Mouse (Mus musculus) T-cell, adult 2 months (primary cell): ENCODE data around the gene Gsdme.

Source experiments
- DNase-seq: peaks from one replicate; pipeline ENCODE4 v3.0.0; 2022; ENCODE audit warnings: low spot score

The Gsdme gene

DNA sequence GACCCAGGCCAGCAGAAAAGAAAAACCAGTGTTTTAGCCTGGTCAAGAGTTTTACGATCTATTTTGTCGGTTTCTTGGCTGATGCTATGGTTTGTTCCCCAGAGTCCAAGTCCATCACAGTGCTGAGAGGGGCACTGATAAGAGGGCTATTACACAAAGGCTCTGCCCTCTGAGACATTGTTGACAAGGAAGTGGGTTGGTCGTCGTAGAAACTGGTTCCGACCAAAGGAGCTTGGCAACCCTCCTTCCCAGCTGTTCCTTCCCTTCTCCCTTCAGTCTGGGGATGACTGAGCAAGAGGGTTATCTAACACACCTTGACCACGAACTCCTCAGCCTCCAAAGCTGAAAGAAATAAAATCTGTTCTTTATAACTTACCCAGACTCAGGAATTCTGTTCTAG is at the start of gene Gsdme:
TSS of gene Gsdme (minus strand) at position 193 of the 400 bp plus-strand sequence.
- no peak for DNase-seq

DNA sequence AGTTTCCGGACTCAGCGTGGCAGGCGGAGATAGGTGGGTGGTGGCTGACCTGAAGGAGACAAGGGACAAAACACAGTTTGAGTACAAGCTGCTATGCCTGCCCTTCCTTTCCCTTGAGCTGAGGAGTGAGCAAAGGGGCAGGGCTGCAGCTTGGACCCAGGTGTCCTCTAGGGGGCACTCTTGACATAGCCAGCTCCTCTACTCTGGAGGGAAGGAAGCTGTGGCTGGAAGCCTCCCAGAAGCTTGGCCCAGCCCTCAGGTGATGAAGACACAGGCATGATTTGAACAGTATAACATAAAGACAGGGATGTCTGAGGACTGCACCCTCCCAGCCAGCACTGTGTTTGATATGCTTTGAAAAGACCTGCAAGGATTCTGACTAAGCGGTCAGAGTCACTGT is 49.0 kb upstream of the Gsdme start:
- peak; percentile 79 for DNase-seq

DNA sequence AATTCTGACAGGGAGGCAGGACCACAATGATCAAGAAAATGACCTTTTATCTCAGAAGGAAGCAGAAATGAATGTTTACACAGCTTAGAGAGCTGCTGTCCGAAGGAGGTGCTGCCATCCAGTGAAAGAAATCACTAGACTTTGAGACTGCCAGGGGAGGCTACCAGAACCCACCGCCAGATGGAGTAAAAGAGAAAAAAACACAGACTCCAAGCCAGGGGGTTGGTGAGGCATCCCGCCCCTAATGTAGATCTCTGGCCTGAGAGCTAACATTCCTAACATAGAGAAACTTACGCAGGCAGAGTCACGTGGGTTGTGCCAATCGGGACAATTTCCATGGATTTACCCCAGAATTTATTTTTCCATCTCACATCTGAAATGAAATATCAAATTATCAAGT is 45.4 kb upstream of the Gsdme start:
- DNase-seq = no peak

DNA sequence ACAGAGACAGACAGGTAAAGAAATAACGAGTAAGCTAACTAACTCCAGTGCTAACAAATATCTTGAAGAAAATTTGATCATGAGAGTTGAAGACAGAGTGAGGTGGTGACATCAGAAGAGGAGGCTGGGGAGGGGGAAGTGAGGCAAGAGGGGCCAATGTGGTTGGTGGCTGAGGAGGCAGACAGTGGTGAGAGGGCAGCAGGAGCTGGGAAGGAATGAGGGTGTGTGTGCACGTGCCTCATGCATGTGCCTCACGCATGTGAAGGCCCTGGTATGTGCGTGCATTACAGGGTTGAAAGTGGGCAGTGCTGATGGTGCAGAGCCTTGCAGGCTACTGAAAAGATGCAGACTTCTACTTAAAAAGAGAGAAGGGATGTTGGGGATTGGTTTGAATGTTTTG is 43.0 kb upstream of the Gsdme start:
- no peak for DNase-seq

DNA sequence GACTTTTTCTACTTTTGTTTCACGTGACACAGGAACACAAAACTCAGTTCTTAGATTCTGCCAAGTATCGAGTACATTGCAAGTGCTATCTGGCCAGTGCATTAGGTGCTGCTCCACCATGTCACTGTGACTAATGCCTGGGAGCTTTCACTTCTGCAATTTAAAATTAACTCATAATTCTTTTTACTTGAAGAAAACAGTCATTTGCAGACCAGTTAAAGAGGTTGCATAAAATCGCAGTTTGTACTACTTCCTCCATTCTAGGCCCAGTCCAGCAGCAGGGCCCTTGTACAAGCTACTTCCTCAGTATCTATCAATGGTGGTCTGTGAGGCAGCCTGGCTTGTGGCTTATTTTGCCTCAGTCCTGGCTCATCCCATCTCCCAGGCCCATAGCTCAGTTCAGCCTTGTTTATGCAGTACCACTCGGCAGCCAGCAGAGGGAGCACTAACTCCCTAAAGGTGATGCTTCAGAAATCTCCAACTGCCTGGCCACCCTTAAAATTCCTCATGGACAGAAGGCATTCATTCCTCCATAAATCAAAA is 41.4 kb upstream of the Gsdme start:
- DNase-seq = peak; percentile 50

DNA sequence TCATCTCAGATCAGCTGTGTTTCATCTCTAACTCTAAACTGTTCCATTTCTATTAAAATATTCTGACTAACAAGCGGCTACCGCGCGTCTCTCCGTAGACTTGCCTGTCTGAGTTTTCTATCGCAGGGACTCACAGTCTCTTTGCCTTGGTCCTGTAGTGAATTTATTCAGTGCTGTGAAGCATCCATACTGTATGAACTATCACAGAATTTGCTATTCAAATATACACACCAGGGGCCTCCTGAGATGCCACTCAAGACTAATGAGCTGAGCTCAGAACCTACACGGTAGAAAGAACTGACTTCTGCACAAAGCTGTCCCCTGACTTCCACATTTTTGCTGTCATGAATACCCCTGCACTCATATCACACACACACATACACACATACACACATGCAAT is 37.5 kb upstream of the Gsdme start:
- DNase-seq = no peak

DNA sequence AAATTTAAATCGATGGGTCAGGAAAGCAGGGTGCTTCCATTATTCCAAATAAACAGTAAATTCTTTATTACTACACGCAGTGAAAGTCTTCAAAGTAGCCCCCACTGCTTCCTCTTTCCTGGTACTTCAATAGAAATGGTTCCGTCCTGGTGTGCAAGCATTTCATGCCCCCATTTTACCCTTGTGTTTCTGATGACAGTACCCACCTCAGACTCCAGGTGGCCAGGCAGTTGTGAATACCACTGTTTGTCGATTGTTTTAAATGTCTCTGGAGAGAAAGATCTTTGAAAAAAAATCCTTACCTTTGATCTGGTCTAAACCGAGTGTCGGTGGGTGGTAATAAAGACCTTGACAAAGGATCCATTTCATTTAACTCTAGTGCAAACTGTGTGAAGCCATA is 37.0 kb upstream of the Gsdme start:
- no peak for DNase-seq

DNA sequence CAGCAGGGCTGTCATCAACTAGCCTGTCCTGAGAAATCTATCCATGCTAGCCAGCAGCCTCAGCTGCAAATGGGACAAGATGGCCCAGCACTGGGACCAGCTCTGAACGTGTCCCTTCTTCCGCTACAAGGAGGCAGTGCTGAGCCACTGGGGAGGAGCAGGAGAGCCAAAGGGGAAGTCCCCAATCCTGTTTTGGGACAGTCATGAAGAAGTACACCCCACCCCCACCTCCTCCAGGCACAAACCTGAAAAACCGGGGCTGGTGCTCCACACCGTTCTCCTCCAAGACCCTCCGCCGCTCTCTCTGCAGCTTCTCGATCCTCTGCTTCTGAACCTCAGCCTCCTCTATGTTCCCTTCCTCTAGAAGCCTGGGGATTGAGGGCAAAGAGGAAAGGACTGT is 35.4 kb upstream of the Gsdme start:
- DNase-seq = no peak

DNA sequence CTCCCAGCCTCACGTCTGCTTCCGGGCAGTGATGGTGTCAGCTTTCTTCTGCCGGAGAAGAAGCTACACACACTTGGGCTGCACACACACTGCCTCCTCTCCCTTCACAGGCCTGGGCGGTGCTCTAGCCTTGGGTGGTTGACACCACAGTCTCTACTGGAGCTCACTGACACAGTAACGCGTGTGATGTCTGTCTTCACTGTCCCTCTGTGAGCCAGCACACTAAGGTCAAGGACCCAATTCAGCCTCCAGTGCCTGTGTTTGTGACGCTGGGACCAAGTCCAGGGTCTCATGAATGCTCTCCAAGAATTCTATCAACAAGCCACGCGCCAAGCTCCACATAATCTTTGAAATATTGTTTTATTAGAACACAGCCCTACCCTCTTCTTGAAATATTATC is 34.0 kb upstream of the Gsdme start:
- no peak for DNase-seq

DNA sequence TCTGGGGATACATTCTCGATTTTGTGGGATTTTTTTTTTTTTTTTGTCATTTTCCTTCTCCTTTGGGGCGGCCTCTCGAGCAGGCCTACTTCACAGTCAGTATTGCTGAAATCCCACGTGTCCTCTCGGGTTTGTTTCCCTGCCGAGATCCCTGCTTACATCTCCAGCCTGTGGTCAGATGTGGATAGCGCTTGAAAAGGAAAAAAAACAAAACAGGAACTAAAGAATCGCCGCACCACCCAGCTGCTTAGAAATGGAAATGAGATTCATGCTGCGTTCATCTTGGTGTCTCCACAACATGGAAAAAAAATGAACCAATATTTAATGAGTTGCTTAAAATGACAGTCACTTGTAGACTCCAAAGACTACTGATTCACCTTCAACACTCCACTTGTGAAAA is 31.5 kb upstream of the Gsdme start:
- DNase-seq = no peak

DNA sequence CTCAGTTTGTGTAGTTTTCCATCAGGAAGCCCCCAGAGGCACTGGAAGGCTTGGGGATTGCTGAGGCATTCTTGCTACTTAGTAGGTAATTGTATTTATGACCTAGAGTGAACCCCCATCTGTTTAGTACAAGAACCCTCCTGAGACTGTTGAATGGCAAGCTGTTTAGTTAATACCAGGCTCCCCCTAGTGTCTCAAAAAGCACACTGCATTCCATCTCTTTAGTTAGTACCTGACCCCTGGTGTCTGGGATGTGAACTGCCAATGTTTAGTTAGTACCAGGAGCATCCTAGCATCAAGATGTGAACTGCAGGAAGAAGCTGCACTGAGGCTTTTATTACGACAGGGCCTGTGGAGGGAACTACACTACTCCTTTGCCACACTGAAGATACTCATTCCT is 30.5 kb upstream of the Gsdme start:
- peak; percentile 78 for DNase-seq

DNA sequence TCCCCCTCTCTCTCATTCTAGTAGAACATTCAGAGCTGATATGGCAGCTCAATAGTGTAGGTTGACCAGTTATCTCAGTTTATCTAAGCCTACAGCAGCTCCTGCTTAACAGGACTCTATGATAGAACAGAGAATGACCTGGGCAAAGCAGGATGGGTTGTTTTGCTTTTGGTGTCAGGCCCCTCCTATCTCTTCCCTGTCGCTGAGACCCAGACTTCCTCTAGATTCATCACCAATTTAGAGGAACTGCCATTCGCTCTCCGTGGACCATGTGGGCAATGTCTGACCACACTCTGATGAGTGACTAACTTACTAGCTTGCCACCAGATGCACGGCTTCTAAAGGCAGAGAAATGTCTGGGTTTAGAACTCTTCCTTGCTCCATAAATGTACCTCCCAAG is 28.0 kb upstream of the Gsdme start:
- DNase-seq = no peak

DNA sequence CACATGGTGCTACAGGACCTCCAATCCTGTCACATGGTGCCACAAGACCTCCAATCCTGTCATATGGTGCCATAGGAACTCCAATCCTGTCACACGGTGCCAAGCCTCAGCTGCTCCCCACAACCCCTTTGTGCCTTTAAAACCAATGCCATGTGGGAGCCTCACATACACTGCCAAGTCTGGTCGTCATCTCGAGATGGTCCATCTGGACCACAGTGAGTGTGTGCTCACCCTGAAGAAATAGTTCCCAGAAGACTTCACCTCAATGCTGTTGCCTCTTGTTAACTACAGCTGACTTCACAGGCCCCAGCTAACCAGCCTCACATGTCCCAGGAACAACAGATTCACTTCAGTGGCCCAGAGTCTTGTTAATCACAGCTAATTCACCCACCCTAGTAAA is 23.2 kb upstream of the Gsdme start:
- no peak for DNase-seq

DNA sequence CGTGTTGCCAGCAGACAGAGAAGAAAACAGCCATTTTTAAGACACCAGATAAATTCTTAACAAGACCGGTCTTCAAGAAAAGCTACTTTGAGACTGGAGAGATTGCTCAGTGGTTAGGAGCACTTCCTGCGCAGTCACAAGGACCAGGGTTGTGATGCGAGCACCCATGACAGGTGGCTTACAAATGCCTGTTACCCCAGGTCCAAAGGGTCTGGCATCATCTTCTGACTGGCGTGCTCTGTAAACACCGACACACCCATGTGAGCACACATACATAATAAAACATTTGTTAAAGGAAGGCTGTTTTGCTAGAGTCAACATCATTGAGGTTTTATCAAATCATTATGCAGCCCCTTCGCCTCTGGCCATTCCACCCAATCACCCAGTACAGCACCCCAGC is 16.0 kb upstream of the Gsdme start:
- no peak for DNase-seq

DNA sequence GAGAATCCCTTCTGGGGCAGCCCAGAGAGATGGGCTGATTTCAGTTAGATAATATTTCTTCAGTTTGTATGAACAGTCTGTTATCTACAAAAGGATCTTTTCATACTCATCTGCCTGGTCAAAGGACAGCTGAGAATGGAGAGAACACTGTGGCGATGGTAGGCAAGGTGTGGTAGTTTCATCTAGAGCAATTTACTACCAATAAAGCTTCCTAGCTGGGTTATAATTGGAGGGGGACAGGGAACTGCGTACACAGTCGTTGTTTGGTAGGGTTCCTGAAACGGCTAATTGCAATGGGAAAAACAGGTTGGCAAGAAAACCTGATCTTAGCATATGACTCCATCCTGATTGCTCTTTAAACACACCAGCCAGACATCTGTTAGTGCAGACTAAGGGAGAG is 10.3 kb upstream of the Gsdme start:
- no peak for DNase-seq

DNA sequence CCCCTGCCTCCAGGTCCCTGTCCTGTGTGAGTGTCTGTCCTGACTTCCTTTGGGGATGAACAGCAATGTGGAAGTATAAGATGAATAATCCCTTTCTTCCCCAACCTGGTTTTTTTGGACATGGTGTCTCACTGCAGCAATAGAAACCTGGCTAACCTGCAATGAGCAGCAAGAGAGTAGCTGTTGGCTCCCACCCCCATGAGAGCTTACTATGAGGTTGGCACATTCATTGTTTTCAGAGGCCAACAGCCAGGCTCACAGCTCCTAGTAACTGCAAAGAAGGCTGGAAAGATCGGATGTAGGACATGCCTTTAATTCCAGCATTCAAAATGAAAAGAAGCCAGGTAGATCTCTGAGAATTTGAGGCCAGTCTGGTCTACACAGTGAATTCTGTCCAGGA is 9.8 kb upstream of the Gsdme start:
- no peak for DNase-seq

DNA sequence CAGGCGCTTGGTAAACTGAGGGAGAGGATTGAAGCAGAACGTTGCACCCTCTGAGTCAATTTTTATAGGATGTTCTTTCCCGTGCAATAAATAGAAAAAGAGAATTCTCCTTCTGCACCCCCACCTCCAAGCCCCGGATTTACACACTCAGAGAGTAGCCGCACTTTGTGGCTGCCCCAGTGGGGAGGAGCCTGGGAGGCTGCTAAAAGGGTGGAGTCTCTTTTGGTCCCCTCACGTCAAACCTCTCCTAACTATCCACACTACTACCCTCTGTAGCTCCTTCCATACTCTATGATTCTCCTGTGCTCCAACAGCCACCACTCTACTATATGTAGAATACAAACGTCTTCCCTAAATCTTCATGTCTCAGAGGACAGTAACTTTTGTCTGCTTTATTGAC is 1.4 kb downstream of the Gsdme start:
- no peak for DNase-seq

DNA sequence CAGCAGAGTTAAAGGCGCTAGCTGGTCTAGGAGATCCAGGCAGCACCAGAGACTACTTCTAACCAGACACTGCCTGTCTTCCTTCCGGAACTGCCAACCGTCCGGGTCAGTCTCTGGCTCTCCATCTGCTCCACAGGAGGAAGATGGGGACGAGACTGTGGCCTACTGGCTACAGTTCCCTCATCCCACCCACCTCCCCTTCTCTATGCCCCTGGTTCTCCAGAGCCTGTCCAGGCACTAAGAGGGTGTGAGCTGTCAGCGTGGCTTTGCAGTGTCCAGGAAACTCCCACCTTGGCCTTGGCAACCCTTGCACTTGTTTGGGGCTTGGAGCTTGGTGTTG is 1.8 kb downstream of the Gsdme start:
- DNase-seq = no peak

DNA sequence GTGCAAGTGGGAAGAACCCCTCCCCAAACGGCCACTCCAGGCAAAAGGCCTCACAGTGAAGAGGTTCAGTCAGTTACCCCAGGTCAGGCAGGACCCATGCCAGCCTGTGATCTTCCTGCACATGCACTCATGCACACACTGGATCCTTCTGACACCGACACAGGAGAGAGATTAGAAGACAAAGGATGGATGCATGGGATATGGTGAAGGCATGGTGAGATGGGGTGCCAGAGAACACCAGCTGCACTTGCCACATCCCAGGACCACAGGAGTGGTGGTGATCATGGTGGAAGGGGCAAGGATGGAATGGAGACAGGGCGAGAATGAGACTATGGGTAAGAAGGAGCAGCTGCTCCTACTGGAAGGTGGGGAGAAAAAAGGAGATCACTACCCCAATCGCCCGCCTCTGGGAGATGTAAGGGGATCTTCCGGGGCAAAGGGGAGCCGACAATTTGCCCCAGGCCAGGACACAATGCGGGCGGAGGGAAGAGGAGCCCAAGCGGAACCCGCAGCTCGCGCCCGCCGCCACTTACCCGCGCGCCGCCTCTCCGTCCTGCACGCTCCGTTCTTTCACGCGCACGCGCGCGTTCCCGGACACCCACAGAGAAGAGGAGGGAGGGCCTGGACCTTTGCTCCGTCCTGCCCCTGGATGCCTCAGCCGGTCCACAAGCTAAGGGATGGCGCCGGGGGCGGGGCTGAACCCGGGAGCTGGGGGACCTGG is 2.3 kb downstream of the Gsdme start:
- peak; percentile 72 for DNase-seq

DNA sequence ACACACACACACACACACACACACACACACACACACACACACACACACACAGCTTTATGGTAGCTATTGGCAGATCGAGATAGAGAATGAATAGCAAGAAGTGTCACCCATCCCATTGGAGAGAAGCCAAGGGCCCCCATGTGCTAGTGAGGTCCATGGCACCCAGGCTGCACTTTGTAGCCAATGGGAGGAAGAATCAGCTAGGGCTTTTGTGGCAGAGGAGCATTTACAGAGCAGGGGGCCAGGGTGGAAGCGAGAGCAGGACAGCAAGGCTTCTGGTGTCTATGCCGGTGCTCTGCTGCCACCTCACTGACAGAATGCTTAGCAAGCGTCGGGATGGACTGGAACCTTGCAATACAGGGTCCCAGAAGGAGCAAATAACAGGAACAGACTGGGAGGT is 8.3 kb downstream of the Gsdme start:
- no peak for DNase-seq

DNA sequence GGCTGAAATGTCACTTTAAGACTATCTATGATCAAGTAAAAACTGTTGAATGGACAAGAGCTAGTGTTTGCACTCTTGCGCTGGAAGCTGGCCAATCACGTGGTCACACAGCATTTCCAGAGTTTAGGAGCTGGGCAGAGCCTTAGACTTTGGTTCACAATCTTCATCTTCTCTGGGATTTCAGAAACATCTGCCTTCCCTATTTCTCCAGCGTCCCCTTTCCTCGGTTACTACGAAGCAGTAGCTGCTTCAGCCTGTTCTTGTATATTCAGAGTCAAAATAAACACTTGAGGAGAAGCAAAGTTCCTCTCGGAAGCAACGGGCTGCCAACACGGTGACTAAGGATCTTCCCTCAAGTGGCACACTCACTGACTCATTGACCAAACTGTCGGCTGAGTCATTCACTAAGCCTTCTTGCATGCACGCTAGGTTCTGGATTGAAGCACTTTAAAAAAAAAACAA is 8.9 kb downstream of the Gsdme start:
- no peak for DNase-seq

DNA sequence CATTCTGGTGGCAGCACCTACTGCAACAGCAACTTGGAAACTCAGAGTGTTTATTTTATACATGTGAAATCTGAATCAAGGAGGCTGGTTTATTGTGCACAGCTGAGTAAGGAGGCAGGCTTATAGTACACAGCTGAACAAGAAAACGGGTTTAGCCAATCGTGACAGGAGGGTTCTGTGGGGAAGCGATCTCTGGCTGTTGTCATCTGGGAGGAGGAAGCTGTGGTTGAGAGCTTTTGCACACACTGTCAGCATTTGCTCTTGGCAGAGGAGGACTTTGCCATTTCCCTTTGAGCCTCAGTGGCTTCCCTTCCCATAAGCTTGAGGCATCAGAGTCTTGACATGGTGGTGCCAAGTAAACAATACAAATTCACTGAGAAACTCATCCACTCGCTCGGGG is 11.0 kb downstream of the Gsdme start:
- DNase-seq = peak; percentile 68

DNA sequence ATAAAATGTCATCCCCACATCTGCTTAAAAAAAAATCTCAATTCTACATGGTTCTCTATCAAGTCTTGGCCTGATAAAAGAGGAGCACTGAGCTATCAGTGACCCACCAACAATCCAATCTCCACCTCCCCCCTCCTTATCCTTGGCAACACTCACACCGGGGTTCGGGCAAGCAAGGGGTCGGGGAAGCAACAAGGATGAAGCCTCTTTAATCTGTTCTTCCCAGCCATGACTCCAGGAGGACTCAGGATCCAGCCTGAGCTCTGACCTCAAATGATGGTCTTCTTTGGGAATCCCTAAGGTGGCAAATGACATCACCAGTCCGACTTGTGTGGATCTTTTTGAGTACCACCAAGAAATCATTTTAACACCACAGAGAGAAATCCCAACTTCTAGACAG is 15.9 kb downstream of the Gsdme start:
- no peak for DNase-seq

DNA sequence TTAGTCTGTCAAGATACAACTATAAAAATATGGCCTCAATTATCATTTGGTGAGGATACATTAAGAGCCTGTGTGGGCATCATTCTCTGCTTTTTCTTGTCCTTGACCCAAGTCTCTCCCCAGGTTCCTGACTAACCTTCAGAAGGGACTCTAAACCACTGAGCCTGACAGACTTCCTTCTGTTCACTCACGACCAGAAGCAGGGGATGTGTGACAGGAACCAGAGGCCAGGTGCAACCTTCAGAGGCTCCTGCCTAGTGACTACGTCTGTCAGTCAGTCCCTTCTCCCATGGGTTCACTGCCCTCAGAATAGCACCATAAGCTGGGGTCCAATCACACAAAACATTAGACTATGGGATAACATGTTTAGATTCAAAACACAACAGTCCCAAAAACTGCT is 16.3 kb downstream of the Gsdme start:
- DNase-seq = no peak
